Mouse (Mus musculus) bone marrow macrophage, adult 2 months (primary cell): ENCODE measurements around the gene Tcl1b4.
"Not testable (repeated sequence)": the region's sequence is repeated elsewhere in the genome, so short reads cannot be mapped to it uniquely, and the experiment has no call there.

Experiments used
- CTCF ChIP-seq: IDR thresholded peaks from 2 replicates; pipeline ENCODE4 v1.5.1; 2012; ENCODE audit warnings: low read depth, mild to moderate bottlenecking, low read length, moderate library complexity
- POLR2A ChIP-seq: IDR thresholded peaks from 2 replicates; pipeline ENCODE4 v1.6.1; 2012; ENCODE audit warnings: mild to moderate bottlenecking, low read depth, low read length, borderline replicate concordance

DNA sequence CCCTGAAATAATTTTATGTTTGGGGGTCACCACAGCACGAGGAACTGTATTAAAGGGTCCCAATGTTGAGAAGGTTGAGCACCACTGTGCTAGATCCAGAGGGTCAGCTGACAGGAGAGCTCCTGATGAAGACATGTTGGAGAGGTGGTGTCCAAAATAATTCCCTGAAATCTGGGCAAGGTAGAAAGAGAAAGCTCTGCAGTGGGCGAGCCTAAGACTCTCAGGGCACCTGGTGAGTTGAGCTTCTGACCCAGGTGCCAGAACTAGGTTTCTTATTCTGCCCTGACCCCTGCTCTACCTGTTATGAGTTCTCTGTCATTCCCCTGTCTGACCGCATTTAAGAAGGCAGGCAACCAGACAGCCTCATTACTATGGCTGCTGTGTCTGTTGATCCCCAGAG, 25.7 kb upstream of the Tcl1b4 start, which contains the start of gene Tcl1b5:
- TF ChIP-seq CTCF, POLR2A: not testable (repeated sequence)
